Mouse (Mus musculus): ENCODE results near the gene Shisal2b. TPM values are rescaled to one million over a fixed set of nuclear protein-coding genes. Genes with fewer than 3 reads are reported as not detected.
A peak's percentile ranks its signal among the peaks of the same experiment; 100 is the strongest.
"Not testable (repeated sequence)": the region's sequence is repeated elsewhere in the genome, so short reads cannot be mapped to it uniquely, and the experiment has no call there.

Gene Shisal2b
- not detected in 2 replicates for polyA plus RNA-seq (2014; fragmentation: Nextera tagmentation; extraction: Ambion mirVana)

DNA sequence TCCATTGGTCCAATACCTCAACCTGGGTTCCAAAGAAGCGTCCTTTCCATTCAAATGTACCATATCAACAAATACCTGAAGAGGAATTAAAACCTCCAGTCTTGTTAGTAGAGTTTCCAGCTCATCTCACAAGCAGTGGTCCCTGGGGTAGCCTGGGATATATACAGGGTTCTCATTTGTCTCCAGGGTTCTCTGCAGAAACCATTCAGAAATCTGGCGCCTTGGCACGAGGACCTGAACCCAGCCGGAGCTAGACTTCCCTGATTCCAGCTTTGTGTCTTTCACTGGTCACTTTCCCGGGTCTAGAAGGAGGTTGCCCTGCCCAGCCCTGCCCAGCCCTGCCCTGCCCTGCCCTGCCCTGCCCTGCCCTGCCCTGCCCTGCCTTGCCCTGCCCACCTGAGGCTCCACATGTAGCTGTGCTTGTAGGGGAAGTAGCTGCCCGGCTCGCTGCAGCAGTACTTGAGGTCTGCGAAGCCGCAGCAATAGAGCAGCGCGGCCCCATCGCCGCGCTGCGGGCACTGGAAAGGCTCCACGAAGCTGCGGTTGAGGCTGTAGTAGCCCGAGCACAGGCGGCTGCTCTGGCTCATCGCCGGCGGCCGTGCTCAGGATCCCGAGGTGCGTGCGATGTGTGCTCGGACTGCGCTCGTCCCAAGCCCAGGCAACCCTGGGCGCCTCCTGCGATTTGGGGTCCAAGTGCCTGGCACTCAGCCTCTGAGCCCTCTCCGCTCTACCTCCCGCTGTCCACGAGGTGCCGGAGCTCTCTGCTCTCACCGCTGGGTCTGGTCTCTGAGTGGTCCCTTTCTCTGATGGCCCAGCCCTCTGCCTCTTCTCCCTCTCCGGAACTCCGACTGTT lies at the start of gene Shisal2b:
Gene Shisal2b (minus strand): TSS at position 767 of the 853 bp plus-strand sequence.
- Histone ChIP-seq H3K4me3 (ENCODE audit: low read depth, low read length) (peak within 1 kb of the TSS; percentile 43), H3K9me3 (ENCODE audit: control insufficient read depth, low read length) (no peaks in the 10 kb centered on the region), H3K36me3 (ENCODE audit: control insufficient read depth, insufficient read depth, low read length) (no peaks in the 10 kb centered on the region), H3K27ac (ENCODE audit: low read depth) (no peak within 1 kb of the TSS), H3K4me1 (replicated peaks; ENCODE audit: control insufficient read depth, insufficient read depth, low read length) (no peaks in the 10 kb centered on the region), H3K27me3 (replicated peaks; ENCODE audit: control insufficient read depth, insufficient read depth, low read length) (peaks cover 26% of the 10 kb centered on the region), H3K9ac (ENCODE audit: low read length) (peak within 1 kb of the TSS; percentile 29), H3K4me2 (ENCODE audit: low read length) (peak within 1 kb of the TSS; percentile 90)
- peak; percentile 71 for DNase-seq (ENCODE audit: low spot score)
- ATAC-seq (replicated peaks; ENCODE audit: low FRiP score, low TSS enrichment, low read depth): peak; percentile 79
- 3% methylated on average over 38 of the region's 38 CpGs for WGBS

GRCm38 (mm10) chr13:104911626-104912025 lies 47.9 kb upstream of the Shisal2b start:
- not testable (repeated sequence) for ATAC-seq (replicated peaks; ENCODE audit: low FRiP score, low TSS enrichment, low read depth); H3K4me1 ChIP-seq (replicated peaks; ENCODE audit: control insufficient read depth, insufficient read depth, low read length)

GRCm38 (mm10) chr13:104911006-104911405 lies 47.3 kb upstream of the Shisal2b start:
- H3K27ac ChIP-seq (ENCODE audit: low read depth); ATAC-seq (replicated peaks; ENCODE audit: low FRiP score, low TSS enrichment, low read depth); H3K36me3 ChIP-seq (ENCODE audit: control insufficient read depth, insufficient read depth, low read length); H3K9me3 ChIP-seq (ENCODE audit: control insufficient read depth, low read length); H3K4me2 ChIP-seq (ENCODE audit: low read length); H3K9ac ChIP-seq (ENCODE audit: low read length); H3K4me1 ChIP-seq (replicated peaks; ENCODE audit: control insufficient read depth, insufficient read depth, low read length); H3K4me3 ChIP-seq (ENCODE audit: low read depth, low read length); H3K27me3 ChIP-seq (replicated peaks; ENCODE audit: control insufficient read depth, insufficient read depth, low read length); DNase-seq (ENCODE audit: low spot score): not testable (repeated sequence)
- WGBS: 93% methylated on average over 1 of the region's 1 CpGs

More at GRCm38 (mm10) chr13:104911626-104912025, 47.9 kb upstream of the Shisal2b start:
- H3K4me2 ChIP-seq (ENCODE audit: low read length); H3K9me3 ChIP-seq (ENCODE audit: control insufficient read depth, low read length); H3K27me3 ChIP-seq (replicated peaks; ENCODE audit: control insufficient read depth, insufficient read depth, low read length); H3K9ac ChIP-seq (ENCODE audit: low read length); H3K4me3 ChIP-seq (ENCODE audit: low read depth, low read length); H3K27ac ChIP-seq (ENCODE audit: low read depth); H3K36me3 ChIP-seq (ENCODE audit: control insufficient read depth, insufficient read depth, low read length); DNase-seq (ENCODE audit: low spot score): not testable (repeated sequence)
- 85% methylated on average over 5 of the region's 5 CpGs for WGBS

GRCm38 (mm10) chr13:104908691-104909090 lies 45.0 kb upstream of the Shisal2b start:
- Histone ChIP-seq H3K36me3 (ENCODE audit: control insufficient read depth, insufficient read depth, low read length) (no peaks in the 10 kb centered on the region), H3K27ac (ENCODE audit: low read depth) (no peak overlapping the region), H3K27me3 (replicated peaks; ENCODE audit: control insufficient read depth, insufficient read depth, low read length) (no peaks in the 10 kb centered on the region), H3K4me2 (ENCODE audit: low read length) (no peak overlapping the region), H3K4me3 (ENCODE audit: low read depth, low read length) (no peak overlapping the region), H3K9ac (ENCODE audit: low read length) (no peak overlapping the region), H3K4me1 (replicated peaks; ENCODE audit: control insufficient read depth, insufficient read depth, low read length) (0 out of 2 replicates have a peak, but pooled peaks cover 3% of the 10 kb centered on the region), H3K9me3 (ENCODE audit: control insufficient read depth, low read length) (no peaks in the 10 kb centered on the region)
- DNase-seq (ENCODE audit: low spot score) (no peak), ATAC-seq (replicated peaks; ENCODE audit: low FRiP score, low TSS enrichment, low read depth) (no peak)
- WGBS: 52% methylated on average over 7 of the region's 7 CpGs

DNA sequence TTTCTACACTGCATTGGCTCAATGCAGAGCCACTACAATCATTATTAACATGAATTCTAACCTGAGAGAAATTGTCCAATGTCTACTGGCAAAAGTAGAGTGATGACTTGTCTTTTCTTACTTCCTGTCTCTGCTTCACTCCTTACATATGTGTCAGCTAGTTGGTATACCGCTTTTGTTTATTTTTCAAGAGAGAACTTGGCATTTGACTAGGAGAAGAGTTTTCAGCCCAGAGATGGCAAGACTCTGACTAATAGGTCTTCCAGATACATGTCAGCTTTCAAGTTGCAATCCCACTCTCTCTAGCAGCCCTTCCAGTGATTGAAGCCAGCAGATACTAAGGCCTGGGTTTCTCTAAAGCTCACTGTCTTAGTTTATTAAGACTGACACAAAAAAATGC lies 31.1 kb upstream of the Shisal2b start:
- H3K36me3 ChIP-seq (ENCODE audit: control insufficient read depth, insufficient read depth, low read length): no peaks in the 10 kb centered on the region
- H3K4me3 ChIP-seq (ENCODE audit: low read depth, low read length): no peak overlapping the region
- H3K4me2 ChIP-seq (ENCODE audit: low read length): no peak overlapping the region
- DNase-seq (ENCODE audit: low spot score): no peak
- no peaks in the 10 kb centered on the region for H3K27me3 ChIP-seq (replicated peaks; ENCODE audit: control insufficient read depth, insufficient read depth, low read length)
- H3K9me3 ChIP-seq (ENCODE audit: control insufficient read depth, low read length): no peaks in the 10 kb centered on the region
- no peak overlapping the region for H3K27ac ChIP-seq (ENCODE audit: low read depth)
- WGBS: 81% methylated on average over 1 of the region's 1 CpGs
- H3K4me1 ChIP-seq (replicated peaks; ENCODE audit: control insufficient read depth, insufficient read depth, low read length): no peaks in the 10 kb centered on the region
- no peak overlapping the region for H3K9ac ChIP-seq (ENCODE audit: low read length)
- no peak for ATAC-seq (replicated peaks; ENCODE audit: low FRiP score, low TSS enrichment, low read depth)

DNA sequence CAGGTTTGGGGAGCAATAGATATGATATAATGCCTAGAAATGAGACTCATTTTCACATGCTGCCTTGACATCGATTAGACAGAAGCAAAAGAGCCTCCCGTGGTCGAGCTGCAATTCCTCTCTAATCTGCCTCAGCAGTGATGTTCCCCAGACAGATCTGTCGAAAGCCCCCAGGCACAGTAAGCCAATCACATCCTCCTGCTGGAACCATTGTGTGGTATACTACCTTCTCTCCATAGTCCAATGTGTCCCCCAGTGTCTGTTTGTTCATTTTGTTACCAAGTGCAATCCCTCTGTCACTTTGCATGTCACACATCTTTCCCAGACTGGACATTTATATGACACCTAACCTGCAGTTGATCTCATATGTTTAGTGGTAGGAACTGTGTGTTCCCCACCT lies 28.6 kb upstream of the Shisal2b start:
- Histone ChIP-seq H3K27ac (ENCODE audit: low read depth) (no peak overlapping the region), H3K9me3 (ENCODE audit: control insufficient read depth, low read length) (no peaks in the 10 kb centered on the region), H3K27me3 (replicated peaks; ENCODE audit: control insufficient read depth, insufficient read depth, low read length) (no peaks in the 10 kb centered on the region), H3K4me3 (ENCODE audit: low read depth, low read length) (no peak overlapping the region), H3K4me1 (replicated peaks; ENCODE audit: control insufficient read depth, insufficient read depth, low read length) (no peaks in the 10 kb centered on the region), H3K9ac (ENCODE audit: low read length) (no peak overlapping the region), H3K4me2 (ENCODE audit: low read length) (no peak overlapping the region), H3K36me3 (ENCODE audit: control insufficient read depth, insufficient read depth, low read length) (no peaks in the 10 kb centered on the region)
- DNase-seq (ENCODE audit: low spot score) (no peak), ATAC-seq (replicated peaks; ENCODE audit: low FRiP score, low TSS enrichment, low read depth) (no peak)
- WGBS: 54% methylated on average over 4 of the region's 4 CpGs

DNA sequence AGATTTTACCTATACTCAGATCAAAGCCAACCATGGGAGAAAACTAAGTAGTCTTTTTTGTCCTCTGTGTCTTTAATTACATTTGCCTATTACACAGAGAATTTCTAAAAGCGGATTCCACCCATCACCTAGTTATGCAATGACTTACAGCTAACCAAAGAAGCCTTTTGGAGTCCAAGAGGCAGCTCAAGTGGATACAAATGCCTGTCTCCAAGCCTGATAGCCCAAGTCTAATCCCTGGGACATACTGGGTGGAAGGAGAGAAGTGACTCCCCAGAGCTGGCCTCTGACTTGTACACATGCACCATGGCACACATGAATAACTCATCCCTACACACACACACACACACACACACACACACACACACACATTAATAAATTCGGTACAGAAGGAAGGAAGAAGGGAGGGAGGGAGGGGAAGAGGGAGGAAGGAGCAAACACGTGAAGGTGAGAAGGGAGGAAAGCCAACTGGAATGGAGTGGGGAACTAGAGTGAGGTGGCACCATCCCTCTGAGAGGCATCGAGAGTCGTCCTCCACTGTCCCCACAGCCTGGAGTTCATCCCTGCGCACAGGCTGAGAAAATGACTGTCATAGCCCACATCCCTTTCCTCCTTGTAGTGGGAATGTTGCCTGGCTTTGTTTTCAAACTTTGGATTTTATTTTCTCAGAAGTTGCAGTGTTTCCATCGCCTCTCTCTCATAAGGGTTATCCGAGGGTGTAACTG lies 22.8 kb upstream of the Shisal2b start:
- no peak overlapping the region for H3K27ac ChIP-seq (ENCODE audit: low read depth)
- no peaks in the 10 kb centered on the region for H3K9me3 ChIP-seq (ENCODE audit: control insufficient read depth, low read length)
- 65% methylated on average over 8 of the region's 8 CpGs for WGBS
- no peaks in the 10 kb centered on the region for H3K36me3 ChIP-seq (ENCODE audit: control insufficient read depth, insufficient read depth, low read length)
- H3K27me3 ChIP-seq (replicated peaks; ENCODE audit: control insufficient read depth, insufficient read depth, low read length): no peaks in the 10 kb centered on the region
- no peak overlapping the region for H3K9ac ChIP-seq (ENCODE audit: low read length)
- H3K4me1 ChIP-seq (replicated peaks; ENCODE audit: control insufficient read depth, insufficient read depth, low read length): no peaks in the 10 kb centered on the region
- DNase-seq (ENCODE audit: low spot score) (no peak), ATAC-seq (replicated peaks; ENCODE audit: low FRiP score, low TSS enrichment, low read depth) (no peak)
- H3K4me2 ChIP-seq (ENCODE audit: low read length): no peak overlapping the region
- H3K4me3 ChIP-seq (ENCODE audit: low read depth, low read length): no peak overlapping the region

DNA sequence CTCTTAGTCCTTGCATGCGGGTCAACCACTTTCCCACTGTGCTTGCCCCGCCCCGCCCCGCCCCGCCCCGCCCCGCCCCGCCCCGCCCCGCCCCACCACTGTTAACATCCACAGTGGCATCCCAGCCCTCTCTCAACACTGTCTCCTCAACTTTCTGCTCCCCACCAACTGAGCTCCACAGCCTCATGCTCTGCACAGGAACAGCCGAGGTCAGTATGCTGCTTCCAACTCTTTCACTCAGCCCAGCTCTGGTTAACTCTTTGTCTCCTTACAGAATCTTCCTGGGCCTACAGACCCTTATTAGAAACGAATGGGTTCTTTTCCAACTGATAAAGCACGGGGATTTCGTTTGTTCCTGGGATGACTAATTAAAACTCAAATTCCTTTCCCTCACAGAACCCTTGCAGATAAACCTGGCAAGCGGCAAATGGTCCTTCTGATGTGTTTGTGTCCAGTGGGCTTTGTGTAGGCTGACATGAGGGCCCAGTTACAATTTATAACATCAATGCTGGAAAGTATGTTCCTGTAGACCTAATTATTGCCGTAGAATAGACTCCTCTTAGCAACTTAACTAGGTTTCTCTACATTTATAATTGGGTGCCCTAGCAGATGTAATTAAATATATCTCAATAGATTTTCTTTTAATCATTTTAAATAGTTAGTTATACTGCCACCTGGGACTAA lies 20.0 kb upstream of the Shisal2b start:
- Histone ChIP-seq H3K4me1 (replicated peaks; ENCODE audit: control insufficient read depth, insufficient read depth, low read length) (no peaks in the 10 kb centered on the region), H3K27me3 (replicated peaks; ENCODE audit: control insufficient read depth, insufficient read depth, low read length) (no peaks in the 10 kb centered on the region), H3K36me3 (ENCODE audit: control insufficient read depth, insufficient read depth, low read length) (no peaks in the 10 kb centered on the region), H3K4me2 (ENCODE audit: low read length) (no peak overlapping the region), H3K27ac (ENCODE audit: low read depth) (no peak overlapping the region), H3K4me3 (ENCODE audit: low read depth, low read length) (no peak overlapping the region), H3K9ac (ENCODE audit: low read length) (no peak overlapping the region), H3K9me3 (ENCODE audit: control insufficient read depth, low read length) (no peaks in the 10 kb centered on the region)
- WGBS: 28% methylated on average over 16 of the region's 16 CpGs
- DNase-seq (ENCODE audit: low spot score) (no peak), ATAC-seq (replicated peaks; ENCODE audit: low FRiP score, low TSS enrichment, low read depth) (no peak)
